In the genomic region with DNA sequence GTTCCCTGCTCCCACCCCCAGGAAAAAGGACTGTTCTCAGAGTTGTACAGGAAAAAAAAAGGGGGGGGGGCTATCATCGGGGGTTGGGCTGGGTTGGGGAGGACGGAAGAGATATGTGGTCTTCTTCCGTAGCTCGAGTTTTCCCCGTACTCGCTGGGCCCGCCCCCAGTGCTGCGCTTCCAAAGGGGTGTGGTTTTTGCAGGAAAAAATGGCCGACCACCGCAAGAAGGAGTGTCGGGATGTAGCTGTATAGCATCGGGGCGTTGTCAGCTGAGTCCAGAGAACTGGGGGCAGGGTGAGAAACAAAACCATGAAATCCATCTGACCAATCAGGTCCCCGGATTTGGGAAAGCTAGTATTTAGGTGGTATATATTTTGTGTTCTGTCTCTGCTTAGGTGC, we compare ENCODE assay signal across 8 mouse cellular contexts. TPM values are rescaled to one million over a fixed set of nuclear protein-coding genes. Genes with fewer than 3 reads are reported as not detected.
DNase-seq lines count a peak whose midpoint lies in the region; ATAC-seq lines count a peak whose summit lies in the region.

No protein-coding gene starts in this region.

- H3K27me3 ChIP-seq in forebrain, embryonic 16.5 days (replicated peaks; ENCODE audit: control insufficient read depth, insufficient read depth, low read length) = no peaks in the 10 kb centered on the region
- H3K27me3 ChIP-seq in liver, embryonic 16.5 days (ENCODE audit: control insufficient read depth, insufficient read depth, low read depth, low read length) = no peaks in the 10 kb centered on the region
- no peaks in the 10 kb centered on the region for H3K27me3 ChIP-seq in neural tube, embryonic 12.5 days (replicated peaks)

- 24% methylated on average over 14 of the region's 14 CpGs for WGBS in forebrain, embryonic 16.5 days
- WGBS in liver, embryonic 16.5 days (ENCODE audit: insufficient replicate concordance) = 20% methylated on average over 14 of the region's 14 CpGs
- 25% methylated on average over 14 of the region's 14 CpGs for WGBS in neural tube, embryonic 12.5 days

- DNase-seq in MN1 (ENCODE audit: low spot score) = peak; percentile 55
- DNase-seq in cerebellum, adult 11-12 months = peak; percentile 63
- DNase-seq in heart, postnatal 36 days = peak; percentile 34 to 50
- DNase-seq in layer of hippocampus, adult 18-20 months (ENCODE audit: low spot score in 2 of 2) = peak; percentile 36 to 50
- peak; percentile 47 for DNase-seq in thymus, postnatal 14 days

- peak; percentile 82 for ATAC-seq in forebrain, embryonic 16.5 days
- ATAC-seq in liver, embryonic 16.5 days (ENCODE audit: low read depth) = peak; percentile 56; the same call in 1 of the 2 replicates
- peak; percentile 82 for ATAC-seq in neural tube, embryonic 12.5 days (ENCODE audit: low FRiP score, low read depth)

- peak overlapping the region; percentile 96 for H3K27ac ChIP-seq in forebrain, embryonic 16.5 days (ENCODE audit: low read length)
- peak overlapping the region; percentile 41; the same call in 1 of the 2 replicates for H3K27ac ChIP-seq in liver, embryonic 16.5 days (ENCODE audit: low read length)
- H3K27ac ChIP-seq in neural tube, embryonic 12.5 days = peak overlapping the region; percentile 90; the same call in 1 of the 2 replicates

- intact Hi-C loops in heart, postnatal 36 days (cut with DNase I) = loop anchor here (5.0 kb wide), 1 partner anchor 106 kb away; no protein-coding TSS in a partner anchor

- H3K4me3 ChIP-seq in forebrain, embryonic 16.5 days (replicated peaks; ENCODE audit: low read length) = peak overlapping the region; percentile 58
- peak overlapping the region; percentile 56 for H3K4me3 ChIP-seq in liver, embryonic 16.5 days (ENCODE audit: low read depth, low read length)
- peak overlapping the region; percentile 47 for H3K4me3 ChIP-seq in neural tube, embryonic 12.5 days

- no peaks in the 10 kb centered on the region for H3K9me3 ChIP-seq in forebrain, embryonic 16.5 days (ENCODE audit: control insufficient read depth, low read length)
- H3K9me3 ChIP-seq in liver, embryonic 16.5 days (replicated peaks; ENCODE audit: control insufficient read depth, low read length) = no peaks in the 10 kb centered on the region
- no peaks in the 10 kb centered on the region for H3K9me3 ChIP-seq in neural tube, embryonic 12.5 days

- no peaks in the 10 kb centered on the region; the same call in 1 of the 2 replicates for H3K36me3 ChIP-seq in forebrain, embryonic 16.5 days (ENCODE audit: control insufficient read depth, insufficient read depth)
- no peaks in the 10 kb centered on the region for H3K36me3 ChIP-seq in liver, embryonic 16.5 days (ENCODE audit: control insufficient read depth, insufficient read depth)
- H3K36me3 ChIP-seq in neural tube, embryonic 12.5 days = peaks cover 10% of the 10 kb centered on the region

- H3K4me2 ChIP-seq in forebrain, embryonic 16.5 days (ENCODE audit: low read length) = peak overlapping the region; percentile 59
- H3K4me2 ChIP-seq in liver, embryonic 16.5 days (ENCODE audit: low read depth, low read length) = peak overlapping the region; percentile 75
- peak overlapping the region; percentile 54 for H3K4me2 ChIP-seq in neural tube, embryonic 12.5 days (replicated peaks)

- H3K4me1 ChIP-seq in forebrain, embryonic 16.5 days (replicated peaks; ENCODE audit: control insufficient read depth, insufficient read depth, low read length) = peaks cover 7% of the 10 kb centered on the region; the same call in 1 of the 2 replicates
- no peaks in the 10 kb centered on the region for H3K4me1 ChIP-seq in liver, embryonic 16.5 days (ENCODE audit: control insufficient read depth, low read depth, low read length)
- no peaks in the 10 kb centered on the region for H3K4me1 ChIP-seq in neural tube, embryonic 12.5 days

- peak overlapping the region; percentile 73 for H3K9ac ChIP-seq in forebrain, embryonic 16.5 days (replicated peaks; ENCODE audit: low read depth, low read length)
- peak overlapping the region; percentile 39; the same call in 1 of the 2 replicates for H3K9ac ChIP-seq in liver, embryonic 16.5 days (ENCODE audit: low read depth, low read length)
- H3K9ac ChIP-seq in neural tube, embryonic 12.5 days = peak overlapping the region; percentile 70

RNA-seq across cellular contexts. Expression of a gene that starts 0.8 kb away (rescaled TPM):
- 77.4 and 83.3 TPM in 2 replicates for polyA plus RNA-seq in forebrain, embryonic 16.5 days (2015; fragmentation: Nextera tagmentation; extraction: Ambion mirVana)
- 1 to 10 TPM; 4.9 to 6.4 TPM for total RNA-seq in heart, postnatal 36 days (2021)
- total RNA-seq in layer of hippocampus, adult 18-20 months (2021) = 10 to 100 TPM; 53.7 to 60.1 TPM
- 5.1 and 6.0 TPM in 2 replicates for polyA plus RNA-seq in liver, embryonic 16.5 days (2015; fragmentation: Nextera tagmentation; extraction: Ambion mirVana)
- polyA plus RNA-seq in neural tube, embryonic 12.5 days (2016; fragmentation: Nextera tagmentation; extraction: Ambion mirVana) = 73.5 and 74.7 TPM in 2 replicates

RNA-seq across cellular contexts. Expression of a gene that starts 32.2 kb away (rescaled TPM):
- polyA plus RNA-seq in forebrain, embryonic 16.5 days (2015; fragmentation: Nextera tagmentation; extraction: Ambion mirVana) = 7.4 and 7.5 TPM in 2 replicates
- total RNA-seq in heart, postnatal 36 days (2021) = 1 to 10 TPM; 7.6 to 8.8 TPM
- 10 to 100 TPM; 31.6 to 32.8 TPM for total RNA-seq in layer of hippocampus, adult 18-20 months (2021)
- polyA plus RNA-seq in liver, embryonic 16.5 days (2015; fragmentation: Nextera tagmentation; extraction: Ambion mirVana) = 0.30 and 0.42 TPM in 2 replicates
- polyA plus RNA-seq in neural tube, embryonic 12.5 days (2016; fragmentation: Nextera tagmentation; extraction: Ambion mirVana) = 6.4 and 7.0 TPM in 2 replicates

RNA-seq across cellular contexts. Expression of a gene that starts 32.7 kb away (rescaled TPM):
- 30.5 and 41.5 TPM in 2 replicates for polyA plus RNA-seq in forebrain, embryonic 16.5 days (2015; fragmentation: Nextera tagmentation; extraction: Ambion mirVana)
- 1 to 10 TPM in 1 of 2 experiments, under 1 TPM in 1; 0.60 to 1.1 TPM for total RNA-seq in heart, postnatal 36 days (2021)
- total RNA-seq in layer of hippocampus, adult 18-20 months (2021) = 1 to 10 TPM; 7.1 to 7.8 TPM
- 4.2 and 4.9 TPM in 2 replicates for polyA plus RNA-seq in liver, embryonic 16.5 days (2015; fragmentation: Nextera tagmentation; extraction: Ambion mirVana)
- 25.4 and 26.6 TPM in 2 replicates for polyA plus RNA-seq in neural tube, embryonic 12.5 days (2016; fragmentation: Nextera tagmentation; extraction: Ambion mirVana)

RNA-seq across cellular contexts. Expression of a gene that starts 37.9 kb away (rescaled TPM):
- 84.7 and 89.6 TPM in 2 replicates for polyA plus RNA-seq in forebrain, embryonic 16.5 days (2015; fragmentation: Nextera tagmentation; extraction: Ambion mirVana)
- 10 to 100 TPM; 18.6 to 19.3 TPM for total RNA-seq in heart, postnatal 36 days (2021)
- 10 to 100 TPM; 72.3 to 85.6 TPM for total RNA-seq in layer of hippocampus, adult 18-20 months (2021)
- polyA plus RNA-seq in liver, embryonic 16.5 days (2015; fragmentation: Nextera tagmentation; extraction: Ambion mirVana) = 18.8 and 19.0 TPM in 2 replicates
- 63.4 and 69.2 TPM in 2 replicates for polyA plus RNA-seq in neural tube, embryonic 12.5 days (2016; fragmentation: Nextera tagmentation; extraction: Ambion mirVana)

Comparison
In these comparisons a context has a peak if more than half of its experiments do, and no peak if none do; other contexts are left out.
1. Peak in every context shown above with its lines: DNase-seq, ATAC-seq, H3K4me3 ChIP-seq and H3K27ac ChIP-seq.
2. H3K27ac ChIP-seq: peak in every context shown above with its lines; median percentile 96 in forebrain, embryonic 16.5 days; 90 in neural tube, embryonic 12.5 days; 41 in liver, embryonic 16.5 days.
3. RNA of a gene that starts 0.8 kb away (polyA plus RNA-seq): 77.4 to 83.3 TPM in forebrain, embryonic 16.5 days and 73.5 to 74.7 TPM in neural tube, embryonic 12.5 days; 5.1 to 6.0 TPM in liver, embryonic 16.5 days; every median in the first group is over 10 times any median in the second.